Mouse (Mus musculus) olfactory bulb, adult 2 months (tissue): ENCODE data around the gene Olfr1221.

Experiments
- CTCF ChIP-seq: fragments of 200-500 bp; IDR thresholded peaks from 2 replicates; pipeline ENCODE4 v1.5.1; 2012; ENCODE audit warnings: low read depth, mild to moderate bottlenecking, low read length, moderate library complexity; ENCODE audit not compliant: insufficient read depth
- POLR2A ChIP-seq: fragments of 200-500 bp; IDR thresholded peaks from 2 replicates; pipeline ENCODE4 v1.6.1; 2012; ENCODE audit warnings: mild to moderate bottlenecking, low read depth, low read length, moderate library complexity; ENCODE audit not compliant: insufficient read depth

- TF ChIP-seq POLR2A (no peak), CTCF (no peak)
Measured at GRCm38 (mm10) chr2:89132954-89133353, 15.9 kb upstream of the Olfr1221 start, which contains the start of gene Olfr1222.
